Mouse (Mus musculus) frontal cortex, adult 2 months (tissue): ENCODE measurements at regions not wholly inside any gene's neighbourhood (a gene's known extent, or its start where the extent isn't known, plus 50 kb on each side); places are given as distances from the start of the nearest gene placed in this dataset.
"Not testable (repeated sequence)": the region's sequence is repeated elsewhere in the genome, so short reads cannot be mapped to it uniquely, and the experiment has no call there.

Source experiments
- DNase-seq, 2 experiments: peaks; one replicate each; pipeline ENCODE4 v3.0.0; 2022; ENCODE audit warnings: low spot score in 1 of 2; ENCODE audit errors: extremely low spot score in 1 of 2

DNA sequence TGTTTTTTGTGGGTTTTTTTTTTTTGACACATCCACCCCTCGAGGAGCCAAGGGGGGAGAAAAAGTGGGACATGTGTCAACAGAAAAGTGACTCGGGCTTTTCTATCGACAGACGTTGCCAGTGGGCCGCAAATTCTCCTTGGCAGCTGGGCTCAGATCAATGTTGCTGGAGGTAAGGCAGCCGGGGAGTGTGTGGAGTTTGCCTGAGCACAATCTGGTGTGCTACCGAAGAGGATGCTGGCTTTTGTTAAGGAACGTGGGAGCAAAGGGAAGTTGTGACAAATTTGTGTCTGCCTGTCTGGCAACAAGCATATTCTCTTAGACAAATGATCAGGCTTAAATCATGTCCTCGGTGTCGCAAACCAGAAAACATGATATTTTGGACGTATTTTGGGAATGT, 170.2 kb upstream of the Mon1b start:
- peak in 1 of 2 experiments; percentile 34 for DNase-seq

DNA sequence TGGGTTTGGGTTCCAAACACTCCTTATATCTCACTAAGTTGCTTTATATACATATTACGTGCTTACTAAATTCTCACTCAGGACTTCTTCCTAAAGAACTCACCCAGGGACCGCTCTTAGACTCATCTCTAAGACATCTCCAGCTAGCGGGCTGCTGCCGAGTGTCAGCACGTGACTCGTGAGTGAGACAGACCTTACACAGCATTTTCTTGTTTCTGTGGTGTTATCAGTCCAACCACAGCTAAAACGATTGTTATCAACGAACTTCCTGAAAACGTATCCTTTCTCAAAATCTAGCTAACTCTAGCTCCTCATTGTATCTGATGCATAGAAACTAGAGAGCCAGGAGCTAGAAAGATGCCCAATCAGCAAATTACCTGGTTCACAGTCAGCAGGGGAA, 168.7 kb upstream of the Mon1b start:
- DNase-seq: no peak

DNA sequence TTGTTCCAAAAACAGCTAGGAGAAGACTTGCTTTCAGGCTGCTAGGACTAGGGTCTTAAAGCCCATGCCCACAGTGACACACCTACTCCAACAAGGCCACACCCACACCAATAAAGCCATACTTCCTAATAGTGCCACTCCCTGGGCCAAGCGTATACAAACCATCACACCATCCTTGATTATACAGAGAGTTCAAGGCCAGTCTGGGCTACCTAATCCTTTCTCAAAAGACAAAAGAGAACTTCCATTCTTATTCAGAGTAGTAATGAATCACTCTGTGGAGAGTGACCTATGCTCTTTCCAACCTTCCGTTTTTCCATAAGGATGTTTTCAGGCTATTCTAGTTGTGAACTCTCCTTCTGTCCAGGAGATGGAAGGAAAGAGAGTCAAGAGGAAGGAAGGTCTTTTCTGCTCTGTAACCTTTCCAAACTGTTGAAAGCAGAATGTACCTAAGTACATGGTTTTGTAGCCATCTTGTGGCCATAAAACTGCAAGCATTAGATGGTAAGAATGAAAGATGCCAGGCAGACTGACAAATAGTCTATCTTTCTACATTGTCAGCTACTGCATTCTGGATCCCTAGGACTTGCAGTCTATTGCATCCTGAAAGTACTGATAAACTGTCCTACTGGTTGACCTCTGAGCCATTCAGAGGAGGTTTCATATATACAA, 145.8 kb upstream of the Mon1b start:
- no peak for DNase-seq

DNA sequence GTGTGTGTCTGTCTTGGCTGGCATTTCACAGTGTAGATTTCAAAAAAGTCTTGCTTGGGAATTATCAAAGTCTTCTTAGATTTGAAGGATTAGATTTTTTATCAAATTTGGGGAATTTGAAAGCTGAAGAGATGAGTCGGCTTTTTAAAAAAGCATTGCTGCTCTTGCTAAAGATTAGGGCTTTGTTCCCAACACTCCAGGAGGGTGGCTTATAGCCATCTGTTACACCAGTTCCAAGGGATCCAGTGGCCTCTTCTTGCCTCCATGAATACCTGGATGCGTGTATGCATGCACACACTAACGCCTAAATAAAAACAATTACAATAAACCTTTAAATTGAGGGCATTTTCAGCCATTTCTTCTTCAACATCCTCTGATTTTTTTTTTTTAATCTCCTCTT, 144.5 kb upstream of the Mon1b start:
- no peak for DNase-seq

GRCm38 (mm10) chr8:113496896-113497295, 138.5 kb upstream of the Mon1b start:
- DNase-seq: no peak

DNA sequence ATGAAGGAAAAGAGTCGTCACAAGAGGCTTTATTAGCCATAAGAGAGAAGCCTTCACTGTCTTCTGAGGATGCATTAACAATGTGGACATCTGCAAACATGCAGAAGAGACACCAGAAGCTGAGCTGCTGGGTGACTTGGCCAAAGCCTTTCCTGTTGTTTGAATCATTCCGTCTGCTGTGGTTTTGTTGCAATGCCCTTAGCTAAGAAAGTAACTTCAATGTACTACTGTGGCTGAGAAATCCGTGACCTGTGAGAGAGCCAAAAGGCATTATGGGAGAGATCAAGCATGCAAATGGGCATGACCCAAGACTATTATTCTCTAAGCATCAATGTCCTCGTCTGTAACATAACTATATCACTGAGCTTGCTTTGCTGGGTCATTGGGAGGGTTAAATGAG, 132.7 kb upstream of the Mon1b start:
- no peak for DNase-seq

GRCm38 (mm10) chr8:113512856-113513255, 122.5 kb upstream of the Mon1b start:
- DNase-seq: no peak

DNA sequence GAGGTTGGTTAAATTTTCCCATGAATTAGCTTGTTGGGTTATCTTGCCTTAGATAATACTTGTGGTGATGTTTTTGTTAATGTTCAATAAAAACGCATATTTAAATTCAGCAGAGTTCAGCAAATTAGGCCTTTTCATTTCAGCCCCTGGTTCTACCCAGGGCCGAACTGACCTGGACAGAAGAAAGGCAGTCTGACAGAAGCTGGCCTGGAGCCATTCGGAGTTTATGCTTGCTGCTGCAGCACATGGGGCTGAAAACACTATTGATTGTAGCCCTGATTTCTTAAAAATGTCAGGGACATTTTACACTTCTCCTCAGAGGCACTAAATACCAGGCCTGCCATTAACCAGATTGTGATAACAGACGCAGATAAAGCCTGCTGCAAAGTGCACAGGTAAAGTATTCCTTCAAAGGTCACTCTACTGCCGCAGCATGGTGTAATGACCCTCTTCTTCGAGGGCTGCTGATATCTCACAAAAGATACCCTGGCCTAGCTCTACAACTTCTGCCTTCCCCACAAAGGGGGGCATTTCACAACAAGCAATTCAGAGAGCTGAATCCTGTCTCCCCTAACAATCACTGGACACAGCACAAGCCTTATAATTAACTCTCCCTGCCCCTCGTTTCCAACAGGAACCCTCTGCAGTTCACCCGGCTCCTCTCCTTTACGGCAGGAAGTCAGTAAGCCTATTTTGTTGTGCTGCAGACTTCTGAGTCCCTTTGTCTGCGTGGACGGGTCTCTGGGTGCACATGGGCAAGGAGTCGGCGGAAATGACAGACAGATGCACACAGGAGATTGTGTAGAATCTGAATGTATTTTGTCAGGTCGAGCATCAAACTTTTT, 121.3 kb upstream of the Mon1b start:
- DNase-seq: no peak

GRCm38 (mm10) chr8:113514731-113515375, 120.5 kb upstream of the Mon1b start:
- not testable (repeated sequence) for DNase-seq

GRCm38 (mm10) chr8:113516176-113516575, 119.2 kb upstream of the Mon1b start:
- no peak for DNase-seq

- no peak for DNase-seq
Measured at GRCm38 (mm10) chr8:113517912-113518311, 117.5 kb upstream of the Mon1b start.

DNA sequence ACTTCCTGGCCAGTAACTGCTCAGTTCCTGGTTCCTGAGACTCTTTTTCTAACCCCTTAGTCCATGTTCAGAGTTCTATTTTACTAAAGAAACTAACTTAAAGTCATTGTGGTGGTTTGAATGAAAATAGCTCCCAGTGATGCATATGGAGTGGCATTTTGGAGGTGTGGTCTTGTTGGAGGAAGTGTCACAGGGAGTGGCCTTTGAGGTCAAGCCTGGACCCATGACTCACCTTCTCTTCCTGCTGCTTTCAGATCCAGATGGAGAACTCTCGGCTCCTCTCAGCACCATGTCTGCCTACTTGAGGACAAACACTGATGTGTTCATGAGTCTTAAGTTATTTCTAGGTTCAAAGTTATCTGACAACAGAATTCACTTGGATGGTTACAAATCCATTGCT, 111.8 kb upstream of the Mon1b start:
- DNase-seq: no peak

- no peak for DNase-seq
Measured at GRCm38 (mm10) chr8:113531116-113531665, 104.2 kb upstream of the Mon1b start.

GRCm38 (mm10) chr8:113532881-113533280, 102.5 kb upstream of the Mon1b start:
- DNase-seq: no peak

GRCm38 (mm10) chr8:113541437-113541836, 94.0 kb upstream of the Mon1b start:
- DNase-seq: no peak

GRCm38 (mm10) chr8:113542082-113542481, 93.3 kb upstream of the Mon1b start:
- DNase-seq: no peak

DNA sequence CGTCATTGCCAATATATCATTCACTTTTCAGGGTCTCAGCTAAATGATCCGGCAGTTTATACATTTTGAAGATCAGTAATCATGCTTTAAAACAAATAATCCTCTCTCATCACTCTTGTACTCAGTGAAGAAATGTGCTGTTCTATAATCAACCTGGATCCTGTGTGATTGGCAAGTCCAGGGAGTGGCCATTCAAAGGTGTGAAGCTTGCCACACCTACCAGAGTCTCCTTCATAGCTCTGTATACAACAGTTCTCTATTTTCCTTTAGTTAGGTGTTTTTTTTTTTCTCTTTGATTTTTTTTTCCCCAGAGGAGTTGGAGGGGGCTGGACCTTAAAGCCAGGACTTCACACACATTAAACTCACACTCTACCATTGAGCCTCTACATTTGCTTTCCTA, 92.7 kb upstream of the Mon1b start:
- DNase-seq: no peak

DNA sequence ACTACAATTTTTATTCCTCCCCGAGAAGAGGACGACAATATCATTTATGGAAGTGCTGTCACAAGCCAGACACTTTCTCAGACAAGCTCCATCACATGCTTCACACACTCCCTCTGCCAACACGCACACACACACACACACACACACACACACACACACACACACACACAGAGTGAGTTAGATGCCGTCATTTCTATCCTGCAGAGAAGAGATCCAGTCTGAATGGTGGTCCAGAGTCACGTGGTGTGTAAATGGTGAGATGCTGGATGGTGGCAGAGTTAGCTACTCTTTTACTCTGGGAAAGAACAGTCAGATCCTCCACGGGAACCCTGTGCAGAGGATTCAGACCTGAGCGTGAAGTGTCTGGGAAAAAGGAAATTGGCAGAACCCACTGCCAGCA, 86.2 kb upstream of the Mon1b start:
- DNase-seq: no peak

GRCm38 (mm10) chr8:113551454-113552273, 83.7 kb upstream of the Mon1b start:
- no peak for DNase-seq

- peak in 1 of 2 experiments; percentile 33 for DNase-seq
Measured at GRCm38 (mm10) chr8:113552826-113553225, 82.6 kb upstream of the Mon1b start.
